Mouse (Mus musculus) lung, postnatal 0 days (tissue): ENCODE measurements around the gene Rmnd5b. TPM values are rescaled to one million over a fixed set of nuclear protein-coding genes. Genes with fewer than 3 reads are reported as not detected.
A peak's percentile ranks its signal among the peaks of the same experiment; 100 is the strongest.

Source experiments
- ATAC-seq: fragments of 200-750 bp; cut with Nextera tagmentation; 2 replicates; pipeline ENCODE4 v1.8.0; 2017; ENCODE audit warnings: moderate library complexity
- DNase-seq: peaks from one replicate; pipeline ENCODE4 v3.0.0-alpha.2; 2016; ENCODE audit warnings: low spot score
- H3K27ac ChIP-seq: fragments of 300-500 bp; sonication (generic); 2 replicates; pipeline ENCODE4 v1.5.1; 2014; ENCODE audit warnings: antibody characterized with exemption, mild to moderate bottlenecking, low read length, mixed read lengths
- H3K27me3 ChIP-seq: fragments of 300-500 bp; sonication (generic); replicated peaks from 2 replicates; pipeline ENCODE4 v1.6.1; 2014; ENCODE audit warnings: low read length, mixed read lengths; ENCODE audit not compliant: insufficient read depth
- H3K36me3 ChIP-seq: fragments of 300-500 bp; sonication (generic); 2 replicates; pipeline ENCODE4 v1.6.1; 2014; ENCODE audit warnings: low read length, mixed read lengths; ENCODE audit not compliant: insufficient read depth
- H3K4me1 ChIP-seq: fragments of 300-500 bp; sonication (generic); 2 replicates; pipeline ENCODE4 v1.6.1; 2014; ENCODE audit warnings: antibody characterized with exemption, low read depth, low read length, mixed read lengths; ENCODE audit not compliant: insufficient read depth
- H3K4me2 ChIP-seq: fragments of 300-500 bp; sonication (generic); replicated peaks from 2 replicates; pipeline ENCODE4 v1.6.1; 2014; ENCODE audit warnings: low read depth, mild to moderate bottlenecking, low read length, moderate library complexity, mixed read lengths
- H3K4me3 ChIP-seq: fragments of 300-500 bp; sonication (generic); 2 replicates; pipeline ENCODE4 v1.5.1; 2014; ENCODE audit warnings: low read depth, low read length
- H3K9ac ChIP-seq: fragments of 300-500 bp; sonication (generic); replicated peaks from 2 replicates; pipeline ENCODE4 v1.6.1; 2014; ENCODE audit warnings: low read depth, mild to moderate bottlenecking
- H3K9me3 ChIP-seq: fragments of 300-500 bp; sonication (generic); 2 replicates; pipeline ENCODE4 v1.6.1; 2016; ENCODE audit warnings: low read length, mixed read lengths
- CTCF ChIP-seq: IDR thresholded peaks from 2 replicates; pipeline ENCODE4 v1.5.1; 2016; ENCODE audit warnings: antibody characterized with exemption, mild to moderate bottlenecking
- EP300 ChIP-seq: IDR thresholded peaks from 2 replicates; pipeline ENCODE4 v1.6.1; 2016; ENCODE audit warnings: antibody characterized with exemption, mild to moderate bottlenecking, control low read depth
- WGBS: fragments of 180-500 bp; shearing (Covaris S2); extraction: QIAGEN DNeasy Blood & Tissue Kit; methylation state at CpG from one replicate; pipeline ENCODE4 v1.1.7; 2014; 5-methylcytosine and 5-hydroxymethylcytosine counted together
- polyA plus RNA-seq: library from polyadenylated mRNA; unstranded; fragments of >200 nt; fragmentation: Nextera tagmentation; extraction: Ambion mirVana; gene quantifications from 2 replicates; pipeline ENCODE4 v1.2.1, GENCODE M21; 2015

Gene Rmnd5b
- polyA plus RNA-seq, 1 experiment from 2014 or later = 46.4 TPM

DNA sequence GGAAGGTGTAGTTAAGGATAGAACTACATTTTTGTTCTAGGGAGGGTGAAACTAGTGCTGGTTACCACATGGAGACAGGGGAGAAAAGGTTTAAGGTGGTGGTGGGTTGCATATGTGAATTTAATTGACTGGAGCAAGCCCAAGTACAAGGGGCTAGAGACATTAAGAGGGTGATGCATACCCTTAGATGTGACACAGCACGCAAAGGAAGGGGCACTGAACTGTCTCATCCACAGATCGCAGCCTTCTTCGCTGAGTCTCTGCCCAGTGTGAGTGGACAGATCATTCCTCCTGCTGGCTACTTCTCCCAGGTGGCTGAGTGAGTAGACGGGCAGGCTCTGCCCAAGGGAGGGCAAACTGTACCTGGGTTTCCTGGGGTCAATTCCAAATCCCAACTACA lies 42.3 kb downstream of the Rmnd5b start:
- Histone ChIP-seq H3K9ac (no peak overlapping the region), H3K4me1 (0 out of 2 replicates have a peak, but pooled peaks cover 2% of the 10 kb centered on the region), H3K4me2 (no peak overlapping the region), H3K27me3 (no peaks in the 10 kb centered on the region), H3K9me3 (no peaks in the 10 kb centered on the region), H3K27ac (no peak overlapping the region), H3K36me3 (peaks cover 46% of the 10 kb centered on the region), H3K4me3 (no peak overlapping the region)
- no peak for ATAC-seq
- no peak for DNase-seq
- TF ChIP-seq CTCF (no peak), EP300 (no peak)
- 97% methylated on average over 4 of the region's 4 CpGs for WGBS

DNA sequence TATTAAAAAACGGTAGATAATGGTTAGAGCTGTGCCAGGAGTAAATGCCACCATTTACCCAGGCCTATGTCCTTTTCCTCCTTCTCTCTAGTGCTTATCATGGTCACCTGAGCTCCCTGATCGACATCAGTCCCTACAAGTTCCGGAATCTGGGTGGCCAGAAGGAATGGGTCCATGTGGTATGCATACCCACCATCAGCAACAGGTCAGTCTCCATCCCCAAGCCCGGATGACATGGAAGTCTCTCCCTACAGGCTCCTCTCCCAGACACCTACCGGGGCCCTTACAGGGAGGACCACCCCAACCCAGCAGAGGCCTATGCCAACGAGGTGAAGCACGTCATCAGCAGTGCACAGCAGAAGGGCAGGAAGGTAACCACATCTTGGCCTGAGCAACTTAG lies 43.8 kb downstream of the Rmnd5b start:
- no peak for TF ChIP-seq EP300
- peaks cover 50% of the 10 kb centered on the region for H3K36me3 ChIP-seq
- ATAC-seq = no peak
- H3K27me3 ChIP-seq = no peaks in the 10 kb centered on the region
- no peak overlapping the region for H3K27ac ChIP-seq
- 0 out of 2 replicates have a peak, but pooled peaks cover 2% of the 10 kb centered on the region for H3K4me1 ChIP-seq
- H3K9ac ChIP-seq = no peak overlapping the region
- H3K9me3 ChIP-seq = no peaks in the 10 kb centered on the region
- no peak for DNase-seq
- H3K4me2 ChIP-seq = no peak overlapping the region
- WGBS = 92% methylated on average over 7 of the region's 7 CpGs
- no peak overlapping the region for H3K4me3 ChIP-seq

DNA sequence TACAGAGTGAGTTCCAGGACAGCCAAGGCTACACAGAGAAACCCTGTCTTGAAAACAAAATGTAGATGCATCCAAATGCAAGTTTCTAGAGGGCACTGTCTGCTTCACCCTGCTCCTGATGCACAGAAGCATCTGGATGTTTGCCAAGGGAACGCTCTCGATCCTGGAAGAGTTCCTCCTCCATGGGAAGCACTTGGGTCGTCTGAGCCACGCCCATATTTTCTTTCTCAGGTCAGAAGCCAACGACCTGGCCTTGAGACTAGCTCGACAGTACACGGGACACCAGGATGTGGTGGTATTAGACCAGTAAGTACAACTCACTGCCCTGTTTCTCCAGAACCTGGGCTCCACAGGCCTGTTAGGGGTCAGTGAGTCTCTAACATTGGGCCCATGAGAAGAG lies 44.5 kb downstream of the Rmnd5b start:
- Histone ChIP-seq H3K9ac (no peak overlapping the region), H3K27me3 (no peaks in the 10 kb centered on the region), H3K9me3 (no peaks in the 10 kb centered on the region), H3K4me3 (no peak overlapping the region), H3K4me1 (0 out of 2 replicates have a peak, but pooled peaks cover 2% of the 10 kb centered on the region), H3K4me2 (no peak overlapping the region), H3K36me3 (peaks cover 44% of the 10 kb centered on the region), H3K27ac (no peak overlapping the region)
- TF ChIP-seq CTCF = no peak
- no peak for TF ChIP-seq EP300
- DNase-seq = peak; percentile 31
- no peak for ATAC-seq
- WGBS = 31% methylated on average over 7 of the region's 7 CpGs

GRCm38 (mm10) chr11:51590002-51590401 lies 45.7 kb downstream of the Rmnd5b start:
- Histone ChIP-seq H3K27me3 (no peaks in the 10 kb centered on the region), H3K9me3 (no peaks in the 10 kb centered on the region), H3K27ac (no peak overlapping the region), H3K4me1 (peaks cover 10% of the 10 kb centered on the region), H3K9ac (no peak overlapping the region), H3K4me3 (no peak overlapping the region), H3K36me3 (peaks cover 36% of the 10 kb centered on the region), H3K4me2 (no peak overlapping the region)
- ATAC-seq (no peak), DNase-seq (no peak)
- no peak for TF ChIP-seq EP300
- no peak for TF ChIP-seq CTCF

DNA sequence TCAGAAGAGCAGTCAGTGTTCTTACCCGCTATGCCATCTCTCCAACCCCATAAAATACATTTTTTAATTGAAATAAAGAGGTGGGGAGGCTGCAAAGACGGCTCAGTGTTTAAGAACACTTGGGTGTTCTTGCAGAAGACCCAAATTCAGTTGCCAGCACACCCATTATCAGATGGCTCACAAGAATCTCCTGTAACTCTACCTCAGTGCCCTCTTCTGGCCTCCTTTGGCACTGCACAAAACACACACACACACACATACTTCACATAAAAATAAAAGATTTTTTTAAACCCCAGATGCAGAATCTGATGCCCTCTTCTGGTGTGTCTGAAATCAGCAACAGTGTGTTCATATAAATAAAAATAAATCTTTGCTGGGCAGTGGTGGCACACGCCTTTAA lies 46.9 kb downstream of the Rmnd5b start:
- Histone ChIP-seq H3K36me3 (peaks cover 28% of the 10 kb centered on the region), H3K27ac (no peak overlapping the region), H3K4me2 (no peak overlapping the region), H3K4me1 (peaks cover 13% of the 10 kb centered on the region), H3K27me3 (no peaks in the 10 kb centered on the region), H3K9me3 (no peaks in the 10 kb centered on the region), H3K9ac (no peak overlapping the region), H3K4me3 (no peak overlapping the region)
- 97% methylated on average over 3 of the region's 3 CpGs for WGBS
- TF ChIP-seq EP300 = no peak
- peak; percentile 31 for TF ChIP-seq CTCF
- ATAC-seq (no peak), DNase-seq (no peak)

GRCm38 (mm10) chr11:51587059-51587458 lies 48.6 kb downstream of the Rmnd5b start:
- Histone ChIP-seq H3K27ac (no peak overlapping the region), H3K4me1 (peaks cover 24% of the 10 kb centered on the region), H3K27me3 (no peaks in the 10 kb centered on the region), H3K4me3 (no peak overlapping the region), H3K4me2 (no peak overlapping the region), H3K9ac (no peak overlapping the region), H3K9me3 (no peaks in the 10 kb centered on the region), H3K36me3 (peaks cover 12% of the 10 kb centered on the region; the same call in 1 of the 2 replicates)
- no peak for ATAC-seq
- 100% methylated on average over 1 of the region's 1 CpGs for WGBS
- no peak for TF ChIP-seq EP300
- no peak for TF ChIP-seq CTCF
- DNase-seq = no peak

- H3K9me3 ChIP-seq = no peaks in the 10 kb centered on the region
- DNase-seq (no peak), ATAC-seq (no peak)
- no peak overlapping the region for H3K9ac ChIP-seq
- WGBS = 92% methylated on average over 13 of the region's 13 CpGs
- no peaks in the 10 kb centered on the region for H3K27me3 ChIP-seq
- H3K27ac ChIP-seq = no peak overlapping the region
- no peak for TF ChIP-seq EP300
- no peak for TF ChIP-seq CTCF
- H3K4me3 ChIP-seq = no peak overlapping the region
- peaks cover 24% of the 10 kb centered on the region for H3K4me1 ChIP-seq
- peaks cover 8% of the 10 kb centered on the region; the same call in 1 of the 2 replicates for H3K36me3 ChIP-seq
- H3K4me2 ChIP-seq = no peak overlapping the region
Observed at GRCm38 (mm10) chr11:51586411-51586810, 49.3 kb downstream of the Rmnd5b start.
